Comparison of ENCODE assay signal across 20 mouse cellular contexts in the genomic region with DNA sequence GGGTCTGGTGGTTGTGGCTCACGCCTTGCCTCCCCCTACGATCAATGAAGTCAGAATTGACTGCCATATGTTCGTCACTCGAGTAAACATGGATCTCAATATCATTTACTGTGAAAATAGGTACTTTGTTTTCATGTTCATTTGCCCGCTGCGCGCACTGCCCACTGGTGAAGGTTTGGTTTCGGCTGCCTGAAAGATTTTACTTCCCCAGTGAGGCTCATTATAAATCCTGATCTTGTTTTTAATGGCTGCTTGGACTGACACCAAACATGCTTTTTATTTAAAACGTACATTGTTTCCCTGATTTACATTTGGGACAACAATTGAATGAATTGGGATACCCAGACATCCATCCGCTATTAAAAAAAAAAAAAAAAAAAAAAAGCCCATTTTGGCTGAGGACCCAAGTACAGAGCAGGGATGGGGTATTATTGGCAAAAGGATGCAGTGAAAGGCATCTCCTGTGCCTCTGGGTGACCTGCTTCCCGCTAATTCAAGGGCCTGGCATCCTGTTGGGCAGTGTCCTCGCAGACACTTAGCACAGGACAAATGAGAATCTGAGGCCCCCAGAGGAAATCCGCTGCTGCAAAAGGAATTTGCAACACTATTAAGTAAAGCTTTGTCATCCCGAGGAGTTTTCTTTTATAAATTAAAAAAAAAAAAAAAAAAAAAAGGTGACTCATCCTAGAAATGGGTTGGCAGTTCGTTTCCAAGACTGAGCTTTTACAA.
DNase-seq lines count a peak whose midpoint lies in the region; ATAC-seq and TF ChIP-seq lines count a peak whose summit lies in the region.
"Had no signal": no experiment of that assay in that cellular context is flagged by ENCODE, and none has a peak within 500 bp of the region (broad histone marks: within the 10 kb centered on the region; RNA-seq: fewer than 3 reads in every experiment).

No protein-coding gene starts in this region.

- TF ChIP-seq CTCF in kidney, adult 2 months (conservative IDR thresholded peaks at IDR 0.05; ENCODE audit: insufficient read depth, insufficient read length, low read depth, low read length), result no peak

- no peak overlapping the region for H3K9ac ChIP-seq in kidney, embryonic 14.5 days (ENCODE audit: low read depth, low read length)
- H3K9ac ChIP-seq in neural tube, embryonic 14.5 days (replicated peaks; ENCODE audit: low read depth, low read length), result no peak overlapping the region
- H3K9ac ChIP-seq: forebrain, embryonic 15.5 days; lung, embryonic 15.5 days had no signal

- no peak overlapping the region for H3K27ac ChIP-seq in kidney, adult 2 months (ENCODE audit: insufficient read depth, low read depth, low read length)
- no peak overlapping the region for H3K27ac ChIP-seq in kidney, embryonic 14.5 days (ENCODE audit: low read depth, low read length)
- no peak overlapping the region for H3K27ac ChIP-seq in neural tube, embryonic 14.5 days (ENCODE audit: low read depth, low read length)
- H3K27ac ChIP-seq: forebrain, embryonic 15.5 days; gastrocnemius, adult 2 months; limb, embryonic 10.5 days; lung, embryonic 15.5 days; stomach, postnatal 0 days had no signal

- no peaks in the 10 kb centered on the region for H3K4me1 ChIP-seq in kidney, adult 2 months (ENCODE audit: control insufficient read depth, insufficient read depth, low read length)
- no peaks in the 10 kb centered on the region for H3K4me1 ChIP-seq in kidney, embryonic 14.5 days (ENCODE audit: control insufficient read depth, insufficient read depth, low read length)
- 0 out of 2 replicates have a peak, but pooled peaks cover 2% of the 10 kb centered on the region for H3K4me1 ChIP-seq in neural tube, embryonic 14.5 days (ENCODE audit: control insufficient read depth, insufficient read depth, low read length)
- H3K4me1 ChIP-seq: lung, embryonic 15.5 days had no signal

- intact Hi-C loops in left cerebral cortex, postnatal 14 days (cut with DNase I), result no loop called here

- H3K27me3 ChIP-seq in kidney, adult 2 months (replicated peaks; ENCODE audit: control insufficient read depth, insufficient read depth, low read length), result no peaks in the 10 kb centered on the region
- no peaks in the 10 kb centered on the region for H3K27me3 ChIP-seq in kidney, embryonic 14.5 days (ENCODE audit: control insufficient read depth, insufficient read depth, low read length)
- H3K27me3 ChIP-seq in neural tube, embryonic 14.5 days (ENCODE audit: control insufficient read depth, insufficient read depth, low read length), result no peaks in the 10 kb centered on the region
- H3K27me3 ChIP-seq: CH12.LX, Patski had no signal

- H3K4me2 ChIP-seq in kidney, embryonic 14.5 days (replicated peaks; ENCODE audit: low read depth, low read length), result no peak overlapping the region
- H3K4me2 ChIP-seq in neural tube, embryonic 14.5 days (ENCODE audit: low read depth, low read length), result no peak overlapping the region
- H3K4me2 ChIP-seq: forebrain, embryonic 15.5 days; liver, embryonic 11.5 days; lung, embryonic 15.5 days had no signal

- H3K9me3 ChIP-seq in kidney, embryonic 14.5 days (ENCODE audit: control insufficient read depth, low read length), result no peaks in the 10 kb centered on the region
- H3K9me3 ChIP-seq in neural tube, embryonic 14.5 days (ENCODE audit: control insufficient read depth, low read length), result no peaks in the 10 kb centered on the region
- H3K9me3 ChIP-seq: forebrain, embryonic 15.5 days; limb, embryonic 10.5 days; lung, embryonic 15.5 days had no signal

- no peak for TF ChIP-seq POLR2A in kidney, adult 2 months (IDR thresholded peaks at IDR 0.05; ENCODE audit: low read depth, low read length)

- no peak overlapping the region for H3K4me3 ChIP-seq in kidney, adult 2 months (ENCODE audit: insufficient read depth, low read depth, low read length)
- no peak overlapping the region for H3K4me3 ChIP-seq in kidney, embryonic 14.5 days (ENCODE audit: low read length)
- H3K4me3 ChIP-seq in neural tube, embryonic 14.5 days (ENCODE audit: low read depth, low read length), result no peak overlapping the region
- H3K4me3 ChIP-seq: forebrain, embryonic 15.5 days; gastrocnemius, adult 2 months; limb, embryonic 10.5 days; lung, embryonic 15.5 days had no signal

- H3K36me3 ChIP-seq in kidney, adult 2 months (ENCODE audit: control insufficient read depth, insufficient read depth, low read length), result no peaks in the 10 kb centered on the region
- no peaks in the 10 kb centered on the region for H3K36me3 ChIP-seq in kidney, embryonic 14.5 days (ENCODE audit: control insufficient read depth, insufficient read depth, low read length)
- no peaks in the 10 kb centered on the region for H3K36me3 ChIP-seq in neural tube, embryonic 14.5 days (ENCODE audit: control insufficient read depth, insufficient read depth, low read length)
- H3K36me3 ChIP-seq: forebrain, embryonic 15.5 days; limb, embryonic 10.5 days; lung, embryonic 15.5 days had no signal

- peak; percentile 19 to 46 for DNase-seq in adrenal gland, adult (ENCODE audit: inconsistent age in 2 of 2, low spot score in 1 of 2)
- no peak for DNase-seq in adrenal gland, postnatal 4 days (ENCODE audit: low spot score in 2 of 2)
- DNase-seq in kidney, adult 2 months, result peak; percentile 68
- no peak for DNase-seq in neural tube, embryonic 10.5 days (ENCODE audit: extremely low spot score, low spot score)
- DNase-seq in c-Kit-positive CD71-positive TER-119-positive erythroid progenitor cells, embryonic 14.5 days (ENCODE audit: low spot score), result no peak
- no peak for DNase-seq in left cerebral cortex, postnatal 14 days (ENCODE audit: low spot score in 2 of 2)
- DNase-seq: cerebellum, adult 11-12 months; cerebellum, postnatal 36 days; gastrocnemius, adult 2 months; heart, adult 18-20 months had no signal

- ATAC-seq in kidney, embryonic 14.5 days (ENCODE audit: low FRiP score, low TSS enrichment), result no peak
- 0 out of 2 replicates have a peak, but pooled peaks have one; percentile 28 for ATAC-seq in neural tube, embryonic 14.5 days (ENCODE audit: low read depth)
- ATAC-seq: activated CD4-positive, CD25-positive, alpha-beta regulatory T cell, adult 4 months; forebrain, embryonic 15.5 days; Patski had no signal

- WGBS in kidney, adult 2 months, result 58% methylated on average over 15 of the region's 15 CpGs
- 63% methylated on average over 15 of the region's 15 CpGs for WGBS in kidney, embryonic 14.5 days
- WGBS in neural tube, embryonic 14.5 days, result 31% methylated on average over 15 of the region's 15 CpGs

Comparison
In these comparisons a context has a peak if more than half of its experiments do, and no peak if none do; other contexts are left out.
1. DNase-seq: peak in adrenal gland, adult (2 of 2) and kidney, adult 2 months (single experiment); none in adrenal gland, postnatal 4 days (0 of 2), neural tube, embryonic 10.5 days (single experiment), c-Kit-positive CD71-positive TER-119-positive erythroid progenitor cells, embryonic 14.5 days (single experiment) and left cerebral cortex, postnatal 14 days (0 of 2).